Mouse (Mus musculus): ENCODE data around the gene Olfr366.
"Not testable (repeated sequence)": the region's sequence is repeated elsewhere in the genome, so short reads cannot be mapped to it uniquely, and the experiment has no call there.

The Olfr366 gene

DNA sequence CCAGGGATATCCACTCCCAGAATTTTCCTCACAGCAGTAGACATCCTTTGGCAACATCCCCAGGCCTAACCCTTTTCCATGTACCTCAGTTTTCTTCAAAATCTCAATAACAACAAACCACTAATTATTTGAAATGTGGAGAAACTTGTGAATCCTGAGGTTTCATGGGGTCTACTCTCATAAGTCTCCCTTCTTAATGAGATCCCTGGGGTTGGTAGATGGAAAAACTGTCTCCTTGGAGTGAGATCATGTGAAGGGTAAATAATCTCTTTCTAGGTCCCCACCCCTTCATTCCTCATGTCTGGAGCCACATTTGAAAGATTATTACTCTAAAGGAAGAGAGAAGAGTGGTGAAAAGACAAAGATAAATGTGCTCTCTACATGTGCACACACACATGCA is at the start of gene Olfr366:
TSS of gene Olfr366 (plus strand) at position 301 of the 400 bp plus-strand sequence.
- DNase-seq (ENCODE audit: low read depth, low spot score): no peak

DNA sequence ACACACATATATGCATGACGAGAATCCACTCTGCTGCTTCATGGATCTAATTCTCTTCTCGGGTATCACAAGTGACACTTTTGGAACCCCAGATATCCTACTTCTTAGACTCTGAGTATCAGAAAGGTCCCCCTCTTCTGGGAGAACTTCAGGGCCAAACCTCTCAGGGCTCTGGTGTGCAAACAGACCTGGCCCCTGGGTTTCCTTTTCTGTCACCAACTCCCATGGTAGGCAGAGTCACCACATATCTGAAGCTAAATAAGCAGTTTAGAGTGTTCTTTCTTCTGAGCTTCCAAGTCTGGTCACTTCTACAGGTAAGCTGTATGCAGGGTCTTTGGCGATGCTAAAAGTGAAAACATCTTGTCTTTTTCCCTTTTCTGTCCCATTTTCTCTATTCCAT is 23.5 kb upstream of the Olfr366 start, which contains the start of gene Olfr365:
TSS of gene Olfr365 (plus strand) at position 301 of the 400 bp plus-strand sequence.
- no peak for DNase-seq (ENCODE audit: low read depth, low spot score)

DNA sequence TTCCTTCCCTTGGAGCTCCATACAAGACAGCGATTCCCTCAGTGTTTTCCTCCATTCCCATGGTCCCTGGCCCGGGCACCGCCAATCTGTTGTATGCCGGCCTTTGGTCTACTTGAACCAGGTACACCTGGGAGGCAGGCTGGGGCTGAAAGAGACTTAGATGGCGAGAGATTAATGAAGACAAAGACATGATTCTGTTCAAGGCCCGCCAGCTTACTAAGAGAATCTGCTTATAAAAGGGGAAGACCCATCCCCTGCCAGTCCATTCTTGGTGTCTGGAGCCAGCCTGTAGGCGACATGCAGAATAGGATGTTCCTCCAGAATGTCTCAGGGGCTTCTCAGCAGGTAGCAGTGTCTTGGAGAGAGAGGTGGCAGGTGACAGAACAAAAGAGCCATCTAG is 50.4 kb downstream of the Olfr366 start:
- not testable (repeated sequence) for DNase-seq (ENCODE audit: low read depth, low spot score)

Measured in A20 (cell line).